Mouse (Mus musculus) adrenal gland, adult 18-20 months (tissue): ENCODE data around the gene Pcnx2. TPM values are rescaled to one million over a fixed set of nuclear protein-coding genes. Genes with fewer than 3 reads are reported as not detected.

ENCODE experiments used
- DNase-seq, 2 experiments: peaks; one replicate each; pipeline ENCODE4 v3.0.0; 2021 to 2022; ENCODE audit warnings: low spot score in 2 of 2
- long read RNA-seq, 2 experiments: library from polyadenylated mRNA; stranded (forward); transcript quantifications; one replicate each; pipeline ENCODE4 v2.0.0; 2021
- total RNA-seq, 2 experiments: library from RNA; stranded (reverse); gene quantifications; 1 replicate in 1 of 2; 2 replicates in 1 of 2; pipeline ENCODE4 v1.2.3; 2021

The Pcnx2 gene
- under 1 TPM; 0.51 to 0.60 TPM for total RNA-seq
- long read RNA-seq, experiment 1 = 0 reads
- long read RNA-seq, experiment 2, partial matches to known transcripts = 1 of 1 reads
- long read RNA-seq, experiment 2, other reads (novel, unspliced or antisense) = 0 of 1 reads

DNA sequence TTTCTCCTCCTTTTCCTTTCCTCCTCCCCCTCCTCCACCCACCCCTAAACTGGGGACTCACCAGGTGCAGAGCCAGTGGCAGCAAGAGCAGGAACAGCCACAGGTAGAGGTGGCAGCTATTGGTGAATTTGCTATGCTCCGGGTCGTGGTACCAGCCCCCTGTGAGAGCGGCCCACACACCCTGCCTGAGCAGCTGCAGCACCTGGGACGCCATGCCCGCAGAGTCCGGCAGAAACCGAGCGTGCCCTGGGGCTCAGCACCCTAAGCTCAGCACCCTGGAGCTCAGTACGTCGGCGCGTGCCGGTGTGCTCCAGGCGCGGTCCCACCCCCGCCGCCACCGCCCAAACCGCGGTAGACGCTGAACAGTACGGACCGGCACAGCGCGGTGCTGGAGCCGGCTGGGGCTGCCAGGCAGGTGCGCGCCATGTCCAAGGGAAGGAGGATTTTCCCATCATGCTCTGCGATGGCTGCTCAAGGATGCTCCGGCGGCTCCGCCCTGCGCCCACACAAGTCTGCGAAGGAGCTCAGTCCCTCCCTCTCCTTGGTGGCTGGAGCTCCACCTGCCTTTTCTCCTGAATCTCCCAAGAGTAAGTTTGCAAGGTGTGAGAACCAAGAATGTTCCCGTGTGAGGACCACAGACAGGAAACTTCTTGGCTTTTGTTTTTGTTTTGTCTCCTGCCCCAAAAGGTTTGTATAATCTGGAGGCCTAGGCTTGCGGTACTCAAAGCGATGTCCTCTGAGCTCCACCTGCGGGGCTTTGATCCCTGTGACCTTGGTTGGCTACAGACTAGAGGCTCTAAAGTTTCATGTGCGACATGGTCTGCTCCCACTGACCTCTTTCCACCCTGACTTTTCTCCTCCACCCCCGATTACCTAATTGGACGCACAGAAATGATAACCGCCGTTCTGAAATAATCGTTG is at the start of gene Pcnx2:
Gene Pcnx2 (minus strand): TSS at position 450 of the 921 bp plus-strand sequence.
- DNase-seq = no peak

DNA sequence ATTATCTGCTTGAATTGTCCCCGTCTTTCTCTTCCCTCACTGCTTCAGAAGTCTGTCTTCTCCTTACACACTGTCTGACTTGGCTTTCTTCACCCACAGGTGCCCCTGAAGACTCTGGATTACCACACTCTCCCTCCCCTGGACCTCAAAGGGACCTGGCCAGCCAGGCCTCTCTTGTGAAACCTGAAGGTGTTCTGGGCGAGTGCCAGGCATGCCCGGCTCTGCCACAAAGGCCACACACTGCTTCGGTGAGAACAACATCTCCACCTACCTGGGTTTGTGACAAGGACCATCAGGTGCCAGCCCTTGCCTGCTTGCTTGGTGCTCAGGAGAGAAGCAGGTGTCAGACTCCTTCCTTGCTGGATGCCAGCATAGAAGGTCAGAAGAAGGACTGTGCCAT is 46.4 kb upstream of the Pcnx2 start:
- DNase-seq = no peak

DNA sequence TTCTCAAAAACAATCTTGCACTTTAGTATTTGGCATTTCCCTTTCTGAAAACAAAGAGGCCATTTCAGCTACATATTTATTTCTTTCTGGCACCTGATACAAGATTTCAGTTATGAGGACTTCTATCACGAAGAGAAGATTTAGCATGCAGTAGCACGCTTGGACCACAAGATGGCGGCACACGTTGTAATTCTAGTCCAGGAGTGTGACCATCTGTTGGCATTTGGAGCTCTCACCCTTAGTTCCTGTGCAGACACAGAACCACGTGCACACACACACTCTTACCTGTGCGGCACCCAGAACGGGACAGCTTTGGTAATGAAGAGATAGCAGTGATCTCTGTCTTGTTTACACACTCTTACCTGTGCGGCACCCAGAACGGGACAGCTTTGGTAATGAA is 37.5 kb upstream of the Pcnx2 start:
- DNase-seq = peak; percentile 43 to 61

DNA sequence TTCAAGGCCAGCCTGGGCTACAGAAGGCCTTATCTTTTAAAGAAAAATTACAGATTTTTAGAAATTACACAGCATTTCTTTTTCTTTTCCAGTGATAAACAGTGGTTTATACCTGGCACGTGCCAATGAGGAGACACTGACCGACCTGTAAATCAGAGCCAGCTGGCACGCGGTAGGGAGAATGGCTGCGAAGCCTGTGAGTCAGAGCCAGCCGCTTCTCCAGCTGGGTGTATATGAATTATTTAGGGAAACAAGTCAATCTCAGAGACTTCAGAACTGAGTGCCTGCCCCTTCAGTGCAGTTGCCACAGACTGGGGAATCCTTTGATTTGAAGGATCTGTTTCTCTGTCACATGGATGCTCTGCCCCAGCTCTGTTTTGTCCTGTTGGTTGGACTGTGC is 33.7 kb upstream of the Pcnx2 start:
- DNase-seq = no peak

DNA sequence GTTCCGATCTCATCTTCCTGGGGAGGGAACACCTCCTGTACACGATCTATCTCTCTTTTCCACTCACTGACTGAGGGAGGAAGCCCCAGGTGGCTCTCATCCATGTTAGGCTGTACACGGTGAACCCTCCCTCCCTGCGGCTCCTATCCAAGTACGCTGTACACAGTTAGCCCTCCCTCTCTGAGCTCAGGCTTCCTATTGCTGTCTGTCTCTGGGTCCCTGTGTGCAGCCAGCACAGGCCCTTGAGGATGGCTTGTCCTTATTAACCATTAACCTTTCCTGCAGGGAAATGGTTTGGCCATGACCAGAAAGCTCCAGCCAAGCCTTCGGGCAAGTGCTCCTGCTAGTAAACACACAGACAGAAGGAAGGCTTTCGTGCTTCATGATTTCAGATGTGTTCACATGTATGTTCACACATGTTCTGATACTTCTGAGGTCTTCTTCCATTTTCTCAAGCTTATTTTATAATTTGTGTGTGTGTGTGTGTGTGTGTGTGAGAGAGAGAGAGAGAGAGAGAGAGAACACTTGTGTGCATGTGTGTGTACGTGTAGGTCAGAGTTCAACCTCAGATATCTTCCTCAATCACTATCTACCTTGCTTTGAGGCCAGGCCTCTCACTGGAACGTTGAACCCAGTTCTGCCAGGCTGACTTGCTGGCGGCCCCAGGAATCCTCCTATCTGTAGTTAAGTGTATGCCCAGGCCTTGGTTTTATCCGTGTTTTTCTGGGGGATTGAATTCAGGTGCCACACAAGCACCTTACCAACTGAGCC is 32.3 kb upstream of the Pcnx2 start:
- no peak for DNase-seq

DNA sequence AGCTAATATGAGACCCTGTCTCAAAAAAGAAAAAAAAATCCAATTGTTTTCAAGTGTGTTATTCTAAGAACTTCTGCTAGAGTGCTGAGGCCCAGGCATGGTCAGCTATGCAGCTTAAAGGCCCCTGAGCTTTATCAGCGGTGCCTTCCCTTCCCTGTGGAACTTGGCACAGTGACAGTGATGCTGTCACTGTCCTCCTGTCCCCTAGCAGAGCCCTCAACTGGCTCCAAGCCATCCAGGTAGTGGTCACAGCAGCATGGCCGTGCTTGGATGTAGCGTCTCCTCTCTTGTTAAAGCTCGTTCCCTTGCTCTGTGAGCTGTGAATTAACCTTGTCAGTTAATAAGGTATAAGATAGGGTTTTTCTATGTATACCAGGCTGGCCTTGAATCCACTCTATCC is 28.5 kb upstream of the Pcnx2 start:
- DNase-seq = no peak

DNA sequence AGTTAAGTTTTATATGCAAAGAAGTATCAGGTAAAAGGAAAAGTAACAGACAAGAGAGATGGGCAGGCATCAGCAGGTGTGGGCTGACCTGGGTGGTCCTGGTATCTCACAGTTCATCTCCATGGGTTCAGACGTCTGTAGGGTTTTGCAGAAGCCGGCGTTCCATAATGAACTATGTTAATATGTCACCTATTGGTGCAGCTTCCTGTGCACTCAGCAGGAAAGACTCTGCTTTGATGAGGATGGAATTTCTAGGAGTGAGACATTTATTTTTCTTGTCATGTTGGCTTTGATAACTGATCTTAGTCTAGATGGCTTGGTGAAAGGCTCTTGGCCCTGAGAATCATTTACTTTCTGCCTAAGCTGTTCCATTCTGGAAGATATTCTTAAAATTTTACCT is 24.2 kb upstream of the Pcnx2 start:
- DNase-seq = no peak

DNA sequence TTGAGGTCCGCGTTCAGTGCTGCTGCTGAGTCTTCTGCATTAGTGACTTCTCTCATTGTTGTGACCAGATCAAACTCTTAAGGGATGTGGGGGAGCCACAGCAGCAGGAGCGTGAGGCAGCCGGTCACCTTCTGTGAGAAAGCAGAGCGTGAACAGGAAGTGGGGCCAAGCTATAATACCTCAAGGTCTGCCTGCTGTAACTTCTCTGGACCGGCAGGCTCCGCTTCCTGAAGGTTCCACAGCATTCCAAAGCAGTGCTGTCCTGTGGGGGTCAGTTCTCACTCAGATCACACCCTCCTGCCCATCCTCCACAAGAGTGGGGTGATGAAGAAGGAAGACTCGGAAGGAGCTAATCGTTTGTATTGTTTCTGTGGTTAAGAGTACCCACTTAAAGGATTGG is 22.6 kb upstream of the Pcnx2 start:
- no peak for DNase-seq

DNA sequence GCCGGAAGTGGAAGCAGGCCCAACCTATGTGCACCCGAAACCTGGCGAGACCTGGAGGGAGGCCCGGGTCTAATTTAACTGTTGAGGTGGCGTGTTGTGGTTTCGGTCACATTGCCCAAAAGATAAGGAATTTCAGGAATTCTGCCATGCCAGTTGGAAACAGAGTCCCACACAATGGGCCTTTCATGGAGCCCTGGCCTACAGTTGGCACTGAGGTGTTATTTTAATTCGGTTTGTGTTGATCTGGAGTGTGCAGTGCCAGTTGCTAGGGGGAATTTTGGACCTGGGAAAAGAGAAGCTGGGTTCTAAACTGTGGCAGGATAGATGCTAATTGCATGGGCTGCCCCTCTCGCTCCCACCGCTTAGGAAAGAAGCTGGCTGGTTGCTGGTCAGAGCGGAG is 22.2 kb upstream of the Pcnx2 start:
- DNase-seq = no peak

DNA sequence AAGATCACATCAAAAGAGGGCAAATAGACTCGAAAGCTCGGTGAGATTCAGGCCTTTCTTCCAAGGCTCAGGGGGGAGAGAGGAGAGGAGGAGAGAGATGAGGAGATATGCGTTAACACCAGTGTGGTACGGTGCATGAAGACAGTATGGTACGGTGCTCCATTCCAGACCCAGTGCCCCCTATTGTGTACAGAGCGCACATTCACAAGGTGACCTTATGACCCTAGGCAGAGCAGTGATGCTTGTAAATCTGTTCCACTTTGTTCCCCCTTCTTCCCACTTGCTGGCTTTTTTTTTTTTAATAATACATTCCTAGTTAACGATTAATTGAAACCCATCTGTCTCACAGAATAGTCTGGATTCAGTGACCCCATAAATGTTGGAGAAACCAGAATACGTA is 21.4 kb upstream of the Pcnx2 start:
- no peak for DNase-seq

DNA sequence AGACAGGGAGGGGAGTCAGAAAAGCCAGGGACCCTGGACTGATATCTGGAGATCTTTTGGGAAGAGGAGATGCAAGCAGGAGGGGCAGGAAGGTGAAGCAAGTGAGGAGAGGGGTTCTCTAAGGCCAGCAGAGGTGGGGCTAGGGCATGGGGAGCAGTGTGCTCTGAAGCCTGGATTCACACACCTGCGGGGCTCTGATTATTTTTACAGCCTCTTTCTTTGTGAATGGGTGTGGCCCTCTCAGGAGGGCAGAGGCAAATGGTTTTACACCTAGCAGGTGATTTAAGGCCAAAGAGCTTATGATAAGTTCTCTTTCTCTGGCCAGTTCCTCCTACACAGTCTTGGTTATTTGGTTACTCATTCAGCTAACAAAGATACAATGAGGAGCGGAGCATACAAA is 20.6 kb upstream of the Pcnx2 start:
- DNase-seq = no peak

DNA sequence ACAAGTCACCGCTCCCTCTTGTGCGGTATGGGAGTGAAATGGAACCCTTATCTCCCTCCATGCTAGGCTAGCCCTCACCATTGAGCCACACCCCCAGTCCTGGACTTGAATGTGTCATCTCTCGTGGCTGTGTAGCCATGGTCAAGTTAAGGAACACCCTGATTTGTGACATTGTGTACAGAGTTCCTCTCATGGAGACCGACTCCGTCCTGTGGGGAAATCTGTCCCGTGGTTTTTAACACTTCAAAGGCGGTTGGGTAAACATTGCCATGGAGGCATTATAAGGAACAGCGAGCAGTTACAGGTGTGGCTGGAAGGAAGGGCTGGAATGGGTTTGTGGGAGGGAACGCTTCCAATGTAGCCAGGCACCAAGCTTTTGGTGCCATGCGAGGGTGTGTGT is 18.9 kb upstream of the Pcnx2 start:
- DNase-seq = no peak

DNA sequence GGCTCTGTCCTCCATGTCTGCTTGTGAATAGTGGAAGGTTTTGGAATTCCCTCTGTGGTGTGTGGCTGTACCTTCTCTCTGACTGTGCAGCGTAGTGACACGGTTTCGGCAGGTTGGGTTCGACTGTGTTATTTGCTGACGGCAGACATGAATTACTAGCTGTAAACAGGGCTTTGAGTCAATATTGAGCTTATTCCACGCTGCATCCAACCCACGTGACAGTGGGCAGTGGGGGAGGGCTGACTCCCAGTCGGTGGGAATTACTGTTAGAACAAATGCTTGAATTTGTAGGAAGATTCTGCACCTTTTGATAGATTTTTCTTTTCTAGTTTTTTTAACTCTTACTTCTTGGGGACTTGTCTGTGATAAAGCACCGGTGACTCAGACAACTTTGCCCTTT is 16.3 kb upstream of the Pcnx2 start:
- no peak for DNase-seq

DNA sequence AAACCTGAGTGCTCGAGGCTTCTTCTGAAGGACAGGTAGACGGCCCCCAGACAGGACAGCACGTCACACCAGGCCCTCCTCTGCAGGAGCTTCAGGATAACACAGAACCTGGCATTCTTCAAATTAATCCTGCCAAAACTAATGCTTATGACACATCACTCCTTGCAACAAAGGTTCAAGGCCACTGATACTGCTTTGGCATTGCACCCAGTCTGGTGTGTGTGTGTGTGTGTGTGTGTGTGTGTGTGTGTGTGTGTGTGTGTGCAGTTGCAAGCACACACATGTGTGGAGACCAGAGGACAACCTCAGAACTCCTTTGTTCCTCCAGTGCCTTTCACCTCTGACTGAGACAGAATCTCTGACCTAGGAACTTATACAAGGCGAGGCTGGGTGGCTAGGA is 15.1 kb upstream of the Pcnx2 start:
- DNase-seq = no peak

DNA sequence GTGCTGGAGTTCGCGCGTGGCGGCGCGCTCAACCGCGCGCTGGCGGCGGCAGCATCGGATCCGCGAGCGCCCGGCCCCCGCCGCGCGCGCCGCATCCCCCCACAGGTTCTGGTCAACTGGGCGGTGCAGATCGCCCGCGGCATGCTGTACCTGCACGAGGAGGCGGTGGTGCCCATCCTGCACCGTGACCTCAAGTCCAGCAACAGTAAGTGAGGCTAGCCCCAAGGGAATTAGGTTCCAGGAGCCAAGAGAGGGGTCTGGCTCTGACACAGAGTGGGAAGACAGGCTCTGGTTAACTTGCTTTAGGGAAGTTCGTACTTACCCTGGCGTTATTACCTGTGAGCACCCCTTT is 13.1 kb upstream of the Pcnx2 start:
- DNase-seq = no peak

DNA sequence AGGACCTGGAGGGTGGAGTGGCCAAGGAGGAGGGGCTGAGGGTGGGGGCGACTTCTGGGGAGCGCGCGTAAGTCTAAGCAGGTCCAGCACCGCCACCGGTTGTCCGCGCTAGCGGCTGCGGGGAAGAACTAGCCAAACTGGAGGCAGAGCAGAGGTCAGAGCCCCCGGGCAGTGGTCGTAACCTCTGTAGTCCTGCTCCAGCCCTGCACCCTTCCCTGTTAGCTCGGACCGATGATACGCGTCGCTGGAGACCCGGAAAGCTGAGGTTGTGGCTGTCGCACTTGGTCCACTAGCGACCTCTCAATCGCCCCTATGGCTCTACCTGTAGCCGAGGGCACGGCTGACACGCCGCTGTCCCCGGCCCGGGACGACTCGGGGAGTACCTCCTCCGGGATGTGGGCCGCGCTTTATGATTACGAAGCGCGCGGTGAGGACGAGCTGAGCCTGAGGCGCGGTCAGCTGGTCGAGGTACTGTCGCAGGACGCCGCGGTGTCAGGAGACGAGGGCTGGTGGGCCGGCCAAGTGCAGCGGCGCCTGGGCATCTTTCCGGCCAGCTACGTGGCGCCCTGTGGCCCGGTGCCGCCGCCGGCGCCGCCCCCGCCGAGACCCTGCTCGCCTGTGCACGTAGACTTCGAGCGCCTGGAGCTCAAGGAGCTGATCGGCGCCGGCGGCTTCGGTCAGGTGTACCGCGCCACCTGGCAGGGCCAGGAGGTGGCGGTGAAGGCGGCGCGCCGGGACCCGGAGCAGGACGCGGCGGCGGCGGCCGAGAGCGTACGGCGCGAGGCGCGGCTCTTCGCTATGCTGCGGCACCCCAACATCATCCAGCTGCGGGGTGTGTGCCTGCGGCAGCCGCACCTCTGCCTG is 12.5 kb upstream of the Pcnx2 start, which contains the start of gene Map3k21:
Gene Map3k21 (plus strand): TSS at position 86 of the 864 bp plus-strand sequence.
- DNase-seq = peak; percentile 25 to 29

DNA sequence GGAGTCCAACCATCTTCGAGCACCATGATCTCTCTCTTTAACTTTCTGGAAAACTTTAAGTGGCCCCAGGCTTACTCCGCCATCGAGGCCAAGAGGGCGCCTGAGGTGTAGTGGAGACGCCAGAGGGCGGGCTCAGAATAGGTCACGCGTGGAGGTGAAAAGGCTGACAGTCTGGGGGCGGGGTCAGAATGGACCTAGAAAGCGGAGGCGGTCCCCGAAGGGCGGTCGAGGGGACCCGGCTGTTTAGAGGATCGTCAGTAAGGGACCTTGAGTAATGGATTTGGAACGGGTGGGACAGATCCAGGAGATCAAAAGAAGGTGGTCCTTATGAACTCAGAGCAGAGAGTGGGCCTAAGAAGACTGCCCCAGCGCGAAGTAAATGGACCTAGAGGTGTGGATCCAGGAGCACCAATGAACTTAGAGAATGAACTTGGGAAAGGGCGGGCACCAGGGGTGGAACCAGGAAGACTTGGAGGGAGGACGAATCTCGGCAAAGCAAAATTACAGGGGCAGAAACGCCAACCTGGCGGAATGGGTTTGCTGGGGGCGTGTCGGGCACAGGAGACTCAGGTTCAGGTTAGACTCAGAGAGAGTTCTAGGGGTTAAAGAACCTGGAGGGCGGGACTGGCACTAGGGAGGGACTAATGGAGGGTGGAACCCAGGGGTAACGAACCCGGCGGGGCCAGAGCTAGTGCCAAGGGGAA is 11.7 kb upstream of the Pcnx2 start:
- DNase-seq = peak; percentile 42 to 53

DNA sequence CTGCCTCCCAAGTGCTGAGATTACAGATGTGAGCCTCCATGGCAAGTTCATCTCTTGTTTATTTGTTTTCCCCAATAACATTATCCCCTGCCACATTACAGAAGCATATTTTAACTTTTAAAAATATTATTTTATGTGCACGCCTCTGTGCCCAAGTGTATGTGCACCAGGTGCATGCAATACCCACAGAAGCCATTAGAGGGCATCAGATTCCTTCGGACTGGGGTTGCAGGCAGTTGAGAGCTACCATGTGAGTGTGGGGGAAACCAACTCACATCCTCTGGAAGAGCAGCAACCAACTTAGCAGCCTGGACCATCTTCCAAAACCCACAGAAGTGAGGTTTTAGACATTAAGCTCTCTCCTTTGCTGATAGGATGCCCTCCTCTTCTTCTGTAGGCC is 9.2 kb upstream of the Pcnx2 start:
- DNase-seq = no peak

DNA sequence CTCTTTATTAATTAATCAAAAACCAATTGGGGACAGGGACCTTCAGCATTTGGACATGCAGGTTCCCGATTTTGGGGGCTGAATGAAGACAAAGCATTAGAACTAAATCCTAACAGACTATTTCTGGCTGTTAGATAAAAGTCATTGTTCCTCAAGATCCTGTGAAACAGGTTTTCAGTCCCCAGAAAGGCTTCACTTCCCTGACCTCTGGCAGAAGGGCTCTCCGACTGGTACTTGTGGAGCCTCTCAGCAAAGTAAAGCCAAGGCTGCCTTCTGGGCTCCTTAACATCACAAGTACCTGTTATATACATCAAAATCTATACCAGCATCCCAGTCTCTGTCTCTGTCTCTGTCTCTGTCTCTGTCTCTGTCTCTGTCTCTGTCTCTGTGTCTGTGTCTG is 7.2 kb upstream of the Pcnx2 start:
- no peak for DNase-seq

DNA sequence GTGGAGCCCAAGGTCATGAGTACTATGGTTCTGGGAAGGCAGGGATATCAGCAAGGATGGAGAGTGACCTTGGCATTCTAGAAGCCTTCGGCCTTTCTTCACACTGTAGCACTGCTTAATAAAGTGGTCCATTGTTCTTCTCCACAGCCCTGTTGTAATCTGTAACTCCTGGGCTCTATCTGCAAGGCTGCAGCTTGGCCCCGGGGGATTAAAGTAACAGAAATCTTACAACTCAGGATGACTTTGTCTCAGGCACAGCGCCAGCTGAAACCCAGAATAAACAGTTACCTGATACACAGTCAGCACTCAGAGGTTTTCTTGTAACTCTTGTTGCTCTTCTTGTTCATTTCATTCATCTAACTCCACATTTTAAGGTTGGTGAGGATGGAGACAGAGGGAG is 4.4 kb upstream of the Pcnx2 start:
- no peak for DNase-seq

DNA sequence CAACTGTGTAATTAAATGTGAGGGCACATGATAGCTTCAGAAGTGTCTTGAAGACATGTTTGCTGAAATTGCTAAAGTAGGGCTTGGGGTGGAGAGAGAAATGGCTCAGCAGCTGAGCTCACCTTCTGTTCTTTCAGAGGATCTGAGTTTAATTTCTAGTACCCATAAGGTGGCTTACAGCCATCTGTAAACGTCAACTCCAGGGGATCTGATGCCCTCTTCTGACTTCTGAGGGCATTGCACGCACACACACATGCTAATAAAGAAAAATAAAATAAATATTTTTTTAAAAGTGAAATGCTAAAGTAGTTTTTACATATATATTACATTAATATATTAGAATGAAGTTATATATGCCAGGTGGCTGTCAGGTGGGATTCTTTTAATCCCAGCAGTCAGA is 3.0 kb upstream of the Pcnx2 start:
- DNase-seq = no peak
